Mouse (Mus musculus) T-cell, adult 2 months (primary cell): ENCODE results near the gene Paqr7.

Experiments used
- DNase-seq: peaks from one replicate; pipeline ENCODE4 v3.0.0; 2022; ENCODE audit warnings: low spot score

The Paqr7 gene

GRCm38 (mm10) chr4:134535787-134536151 is 39.3 kb downstream of the Paqr7 start:
- DNase-seq: no peak

- DNase-seq: no peak
These were observed 42.6 kb downstream of the Paqr7 start for GRCm38 (mm10) chr4:134538997-134539580.

DNA sequence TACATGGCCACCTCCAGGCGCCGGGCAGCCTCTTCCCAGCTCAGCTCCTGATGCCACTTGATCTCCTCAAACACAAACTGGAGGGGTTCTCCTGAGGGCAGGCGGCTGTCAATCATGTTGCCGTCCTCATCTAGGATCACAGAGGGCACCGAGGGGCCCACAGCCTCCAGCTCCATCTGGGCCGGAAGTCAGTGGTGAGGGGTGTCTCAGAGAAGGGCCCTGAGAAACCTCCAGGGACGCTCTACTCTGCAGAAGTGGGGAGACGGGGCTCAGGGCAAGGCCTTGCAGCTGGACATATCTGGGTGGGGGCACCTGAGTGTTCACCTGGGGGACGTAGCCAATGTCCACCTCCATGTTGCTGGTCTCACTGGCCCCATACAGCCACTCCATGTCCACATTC is 46.2 kb downstream of the Paqr7 start:
- DNase-seq: no peak

- DNase-seq: peak; percentile 90
These were observed 46.8 kb downstream of the Paqr7 start for GRCm38 (mm10) chr4:134543261-134543660.

DNA sequence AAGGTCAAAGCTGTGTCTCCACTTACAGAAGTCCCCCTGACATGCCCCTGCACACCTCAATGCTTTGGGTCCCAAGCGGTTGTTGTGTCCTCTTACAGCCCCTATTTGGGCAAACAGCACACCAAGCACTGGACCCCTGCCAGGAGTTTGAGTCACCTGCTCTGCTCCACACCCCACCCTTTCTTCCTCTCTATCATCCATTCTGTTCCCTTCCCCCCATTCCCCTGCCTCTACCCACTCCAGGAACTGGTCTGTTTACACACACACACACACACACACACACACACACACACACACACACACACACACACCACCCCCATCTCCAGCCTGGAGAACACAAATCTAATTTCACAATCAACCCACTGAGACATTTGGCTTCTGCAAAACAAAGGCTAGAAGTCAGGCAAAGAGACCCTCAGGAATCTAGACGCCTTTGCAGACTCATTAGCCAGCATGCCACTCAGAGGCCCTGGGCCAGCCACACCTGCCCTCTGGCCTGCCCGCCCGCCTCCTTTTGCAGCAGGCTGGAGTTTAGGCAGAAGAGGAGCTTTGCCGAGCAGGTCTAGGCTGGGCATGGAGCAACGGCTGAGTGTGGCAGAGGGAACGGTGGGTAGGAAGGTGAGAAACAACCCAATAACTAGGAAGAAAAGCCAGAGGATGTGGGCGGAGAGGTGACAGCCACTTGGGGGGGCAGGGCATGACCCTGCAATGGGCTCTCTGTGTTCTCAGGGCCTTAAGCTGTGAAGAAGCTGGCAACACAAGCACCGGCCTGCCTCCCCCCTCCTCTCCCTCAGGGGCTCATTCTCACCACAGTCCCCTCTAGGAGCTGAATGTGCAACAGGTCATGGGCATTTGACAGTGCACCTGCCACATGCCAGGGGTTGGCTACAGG is 50.6 kb downstream of the Paqr7 start:
- DNase-seq: peak; percentile 28

- DNase-seq: no peak
These were observed 51.9 kb downstream of the Paqr7 start for GRCm38 (mm10) chr4:134548169-134548938.

DNA sequence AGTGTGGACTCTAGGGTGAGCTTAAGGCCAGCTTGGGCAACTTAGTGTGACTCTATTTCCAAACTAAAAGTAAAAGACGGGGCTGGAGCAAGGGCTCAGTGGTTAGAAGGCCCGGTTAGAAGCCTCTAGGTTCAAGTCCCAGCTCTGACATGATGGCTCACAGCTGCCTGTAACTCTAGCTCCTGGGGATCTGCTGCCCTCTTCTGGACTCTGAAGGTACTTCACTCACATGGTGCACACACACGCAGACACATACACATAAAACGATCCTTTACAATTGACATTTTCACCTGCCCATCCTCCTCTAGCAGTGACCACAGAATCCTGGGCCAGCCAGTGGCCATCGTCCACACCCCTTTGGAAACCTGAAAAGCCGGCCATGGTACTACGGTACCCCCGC is 53.4 kb downstream of the Paqr7 start:
- no peak for DNase-seq

DNA sequence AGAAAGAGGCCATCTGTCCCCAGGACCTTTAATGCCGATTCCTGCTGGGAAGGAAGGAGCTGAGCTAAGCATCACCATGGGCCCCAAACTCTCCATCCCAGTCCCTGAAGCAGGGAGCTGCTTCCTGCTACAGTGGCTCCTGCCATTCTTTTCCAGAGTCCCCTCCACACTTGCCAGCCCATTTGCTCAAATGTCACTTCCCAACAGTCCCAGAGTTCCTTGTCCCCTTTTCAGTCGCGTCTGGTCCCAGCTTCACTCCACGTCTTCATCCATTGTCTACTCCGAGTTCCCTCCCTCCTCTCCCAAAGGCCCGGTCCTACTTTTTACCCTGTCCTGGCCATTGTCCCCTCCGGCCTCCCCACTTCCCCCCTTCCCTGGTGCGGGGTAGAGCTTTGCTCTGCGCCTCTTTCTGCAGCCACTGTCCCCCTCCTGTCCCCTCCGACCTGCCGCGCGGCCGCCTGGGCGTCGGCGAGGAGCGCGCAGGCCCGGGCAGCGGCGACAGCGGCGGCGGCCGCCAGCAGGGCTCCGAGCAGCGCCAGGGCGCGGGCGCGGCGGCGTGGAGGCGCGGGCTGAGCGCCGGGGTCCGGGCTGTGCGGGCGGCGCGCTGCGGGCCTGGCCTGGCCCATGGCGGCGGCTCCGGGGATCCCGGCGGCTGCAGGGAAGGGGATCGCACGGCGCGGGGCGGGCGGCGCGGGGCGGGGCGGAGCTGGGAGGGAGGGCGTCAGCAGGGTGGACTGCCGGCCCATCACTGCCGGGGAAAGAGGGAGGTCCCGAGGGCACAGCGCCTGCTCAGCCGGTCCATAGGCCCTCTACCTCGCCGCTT is 55.2 kb downstream of the Paqr7 start, which contains the start of gene Selenon:
Selenon (minus strand) TSS at position 673 of the 823 bp plus-strand sequence.
- DNase-seq: no peak

DNA sequence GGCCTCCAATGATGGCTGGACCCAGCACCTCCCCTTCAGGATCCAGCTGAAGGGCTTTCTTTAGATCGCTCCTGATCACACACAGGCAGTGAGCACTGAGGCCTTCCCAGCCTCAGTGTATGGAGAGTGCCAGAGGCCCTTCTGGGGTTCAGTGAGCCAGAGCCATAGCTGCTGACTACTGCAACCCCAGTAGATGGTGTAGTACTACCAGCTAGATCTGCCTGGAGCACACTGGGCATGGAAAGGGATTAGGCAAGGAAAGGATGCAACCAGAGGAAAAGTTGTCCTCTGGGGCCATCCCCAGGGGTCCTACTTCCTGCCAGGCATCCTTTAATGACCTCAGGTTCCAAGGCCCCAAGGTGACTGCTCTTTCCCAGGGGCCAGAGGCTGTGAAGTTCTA is 57.1 kb downstream of the Paqr7 start:
- no peak for DNase-seq

- no peak for DNase-seq
These were observed 59.6 kb downstream of the Paqr7 start for GRCm38 (mm10) chr4:134555956-134556580.

GRCm38 (mm10) chr4:134557626-134558249 is 61.2 kb downstream of the Paqr7 start:
- DNase-seq: no peak

DNA sequence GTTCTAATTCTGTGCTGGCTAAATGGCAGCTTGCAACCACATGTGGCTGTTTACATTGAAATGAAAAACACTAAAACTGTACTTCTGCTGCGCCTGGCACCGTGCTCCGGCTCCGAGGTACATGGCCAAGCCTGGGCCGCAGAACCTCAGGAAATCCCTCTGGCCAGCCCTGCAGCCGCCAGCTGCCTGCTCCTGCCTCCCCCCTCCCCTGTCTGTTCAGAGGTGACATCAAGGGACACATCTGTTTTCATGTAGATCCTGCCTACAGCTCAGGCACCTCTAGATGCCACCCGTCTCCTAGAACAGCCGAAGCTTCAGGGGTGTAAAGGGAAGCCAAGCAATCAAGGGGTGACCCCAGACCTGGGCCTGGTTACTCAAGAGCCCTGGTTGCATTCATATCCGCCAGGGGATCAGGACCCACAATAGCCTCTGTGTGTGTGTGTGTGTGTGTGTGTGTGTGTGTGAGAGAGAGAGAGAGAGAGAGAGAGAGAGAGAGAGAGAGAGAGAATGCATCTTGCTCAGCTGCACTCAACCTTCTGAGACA is 62.1 kb downstream of the Paqr7 start:
- no peak for DNase-seq

GRCm38 (mm10) chr4:134559154-134559553 is 62.7 kb downstream of the Paqr7 start:
- no peak for DNase-seq
